Mouse (Mus musculus) natural killer cell, adult 2 months (primary cell): ENCODE measurements at regions not wholly inside any gene's neighbourhood (a gene's known extent, or its start where the extent isn't known, plus 50 kb on each side); places are given as distances from the start of the nearest gene placed in this dataset.

ENCODE experiments used
- DNase-seq, 2 experiments: peaks; one replicate each; pipeline ENCODE4 v3.0.0; 2022; ENCODE audit warnings: low spot score in 2 of 2

DNA sequence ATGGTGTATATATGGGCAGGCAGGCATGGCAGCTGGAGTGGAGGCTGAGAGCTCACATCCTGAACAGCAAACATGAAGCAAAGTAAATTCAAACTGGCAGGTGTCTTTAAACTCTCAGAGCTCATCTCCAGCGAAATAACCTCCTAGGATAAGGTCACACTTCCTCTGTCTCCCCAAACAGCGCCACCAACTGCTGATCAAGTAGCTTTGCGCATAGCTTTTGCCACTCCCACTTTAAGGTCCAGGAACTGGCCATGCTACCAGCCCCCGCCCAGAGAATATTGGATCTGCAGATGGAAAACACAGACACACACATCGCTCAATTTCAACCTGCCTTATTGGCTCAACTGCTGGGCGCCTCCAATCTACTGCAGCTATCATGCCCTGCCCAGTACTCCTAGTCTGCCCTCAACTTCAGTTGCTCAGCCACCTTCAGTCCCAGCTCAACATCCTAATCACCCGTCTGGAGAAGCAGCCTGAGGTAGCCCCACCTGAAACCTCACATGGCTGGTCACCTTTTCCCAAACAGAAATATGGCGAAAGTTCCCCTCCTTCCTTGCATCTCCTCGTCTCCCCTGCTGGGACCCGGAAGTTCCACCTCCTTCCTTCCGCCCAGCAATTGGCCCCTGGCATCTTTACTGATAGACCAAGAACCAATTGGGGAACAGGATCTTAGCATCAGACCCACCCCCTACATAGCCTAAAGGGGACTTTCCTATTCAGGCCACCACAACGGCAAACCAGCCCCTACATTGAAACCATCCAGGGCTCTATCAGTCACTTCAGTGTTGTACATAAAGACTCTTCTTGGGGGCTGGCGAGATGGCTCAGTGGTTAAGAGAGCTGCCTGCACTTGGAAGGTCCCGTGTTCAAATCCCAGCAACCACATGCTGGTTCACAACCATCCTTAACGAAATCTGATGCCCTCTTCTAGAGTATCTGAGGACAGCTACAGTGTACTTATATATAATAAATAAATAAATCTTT lies 70.4 kb upstream of the Slc38a4 start:
- DNase-seq, result no peak

DNA sequence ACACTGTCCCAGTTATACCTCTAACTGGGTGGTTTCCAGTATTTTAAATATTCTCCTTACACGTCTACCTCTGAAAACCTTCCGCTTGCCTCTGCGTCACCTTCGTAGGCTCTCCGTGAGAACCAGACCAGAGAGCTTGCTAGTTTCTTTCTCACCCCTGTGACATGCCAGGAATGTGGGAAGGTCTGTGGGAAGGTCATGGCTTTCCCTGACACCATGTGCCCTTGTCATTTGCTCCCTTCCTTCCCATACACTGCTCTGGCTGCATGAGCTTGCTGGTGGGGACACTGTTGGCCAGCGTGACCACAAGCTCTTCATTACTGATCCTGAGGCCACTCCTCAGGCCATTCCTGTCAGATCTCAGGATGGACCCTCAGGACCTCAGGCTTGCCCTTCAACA lies 66.5 kb upstream of the Slc38a4 start:
- DNase-seq, result no peak

GRCm38 (mm10) chr15:97112452-97113200 lies 56.9 kb upstream of the Slc38a4 start:
- DNase-seq, result no peak

- DNase-seq, result no peak
These were observed 55.8 kb upstream of the Slc38a4 start for GRCm38 (mm10) chr15:97111320-97112192.

GRCm38 (mm10) chr15:97107779-97108178 lies 52.0 kb upstream of the Slc38a4 start:
- no peak for DNase-seq

DNA sequence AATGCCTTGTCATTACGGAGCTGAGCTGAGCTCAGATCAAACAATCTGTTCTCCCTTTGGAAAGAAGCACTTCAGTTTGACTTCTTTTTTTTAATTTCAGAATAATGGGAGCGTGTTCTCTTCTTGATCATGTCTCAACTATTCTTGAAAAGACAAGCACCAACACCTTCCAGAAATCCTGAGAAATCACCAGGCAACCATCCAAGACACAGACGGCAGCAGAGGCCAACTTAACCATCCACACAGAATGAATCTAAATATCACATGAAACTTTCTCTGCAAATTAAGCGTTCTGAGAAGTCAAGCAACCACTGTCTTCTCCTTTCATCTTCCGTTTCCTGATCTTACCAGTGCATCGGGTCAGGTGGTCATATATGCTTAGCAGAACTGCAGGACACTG lies 50.8 kb upstream of the Slc38a4 start:
- DNase-seq, result no peak
